Mouse (Mus musculus): ENCODE measurements around the gene Ism1. TPM values are rescaled to one million over a fixed set of nuclear protein-coding genes. Genes with fewer than 3 reads are reported as not detected.
A peak's percentile ranks its signal among the peaks of the same experiment; 100 is the strongest.

Gene Ism1
- 12.8 and 15.0 TPM in 2 replicates for polyA plus RNA-seq (2012; rRNA removed)
- polyA plus RNA-seq (2014; fragmentation: Nextera tagmentation; extraction: Ambion mirVana): 10.0 and 11.3 TPM in 2 replicates

DNA sequence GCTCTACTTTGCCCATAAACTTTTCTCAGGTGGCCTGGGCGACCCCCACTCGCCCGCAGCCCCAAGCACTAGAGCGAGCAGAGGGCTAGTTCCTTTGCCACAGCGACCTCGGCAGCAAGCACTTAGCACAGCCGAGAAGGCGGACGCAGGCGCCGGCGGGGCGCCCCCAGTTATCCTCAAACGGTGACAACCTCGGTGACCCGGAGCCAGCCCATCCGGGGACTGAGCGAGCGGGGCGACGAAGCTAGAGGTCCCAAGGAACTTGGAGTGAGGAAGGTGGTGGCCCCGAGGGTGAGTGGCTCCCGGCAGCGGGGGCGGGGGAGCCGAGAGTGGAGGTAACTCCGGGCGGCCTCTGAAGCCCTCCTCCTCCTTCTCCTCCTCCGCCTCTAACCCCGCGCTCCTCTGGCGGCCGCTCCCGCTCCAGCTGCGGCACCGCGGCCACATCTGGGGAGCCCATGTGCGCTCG is at the start of gene Ism1:
TSS of gene Ism1 (plus strand) at position 370 of the 466 bp plus-strand sequence.
- peak; percentile 50 for ATAC-seq (ENCODE audit: low FRiP score, low read depth)
- H3K27ac ChIP-seq (replicated peaks; ENCODE audit: low read depth, low read length): peak within 1 kb of the TSS; percentile 90
- peak within 1 kb of the TSS; percentile 97 for H3K4me2 ChIP-seq (replicated peaks; ENCODE audit: low read depth, low read length, severe bottlenecking)
- H3K36me3 ChIP-seq (ENCODE audit: control insufficient read depth, insufficient read depth, low read length): no peaks in the 10 kb centered on the region
- 1% methylated on average over 22 of the region's 39 CpGs for WGBS
- no peaks in the 10 kb centered on the region for H3K9me3 ChIP-seq (ENCODE audit: control insufficient read depth, low read length)
- no peaks in the 10 kb centered on the region for H3K27me3 ChIP-seq (ENCODE audit: control insufficient read depth, insufficient read depth, low read length)
- H3K4me1 ChIP-seq (ENCODE audit: control insufficient read depth, insufficient read depth, low read length): peaks cover 15% of the 10 kb centered on the region
- H3K4me3 ChIP-seq (replicated peaks; ENCODE audit: low read length): peak within 1 kb of the TSS; percentile 96
- peak; percentile 25; the same call in 1 of the 2 replicates for TF ChIP-seq POLR2A (IDR thresholded peaks at IDR 0.05; ENCODE audit: borderline replicate concordance, extremely low read depth, insufficient read depth, insufficient read length)
- H3K9ac ChIP-seq (ENCODE audit: low read depth, low read length, severe bottlenecking): peak within 1 kb of the TSS; percentile 90
- DNase-seq (ENCODE audit: low spot score): peak; percentile 14

DNA sequence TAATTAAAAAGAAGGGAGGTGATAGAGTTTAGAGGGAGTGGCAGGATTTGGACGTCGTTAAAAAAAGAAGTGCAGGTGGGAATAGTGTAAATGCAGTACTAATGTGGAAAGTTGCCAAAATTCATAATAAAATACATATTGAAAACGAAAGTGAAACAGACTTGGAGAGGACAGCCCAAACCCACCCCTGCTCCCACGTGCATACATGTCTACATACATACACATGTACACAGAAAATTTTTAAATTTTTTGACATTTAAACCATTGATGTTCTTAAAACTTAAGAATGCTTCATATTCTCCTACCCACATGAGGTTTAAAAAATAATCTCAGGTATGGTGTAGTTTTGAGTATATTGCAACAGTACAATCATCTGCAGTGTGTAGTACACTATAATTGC is 49.2 kb upstream of the Ism1 start:
- H3K9me3 ChIP-seq (ENCODE audit: control insufficient read depth, low read length): no peaks in the 10 kb centered on the region
- H3K27me3 ChIP-seq (ENCODE audit: control insufficient read depth, insufficient read depth, low read length): no peaks in the 10 kb centered on the region
- no peak overlapping the region for H3K4me3 ChIP-seq (replicated peaks; ENCODE audit: low read length)
- 53% methylated on average over 4 of the region's 4 CpGs for WGBS
- no peaks in the 10 kb centered on the region for H3K36me3 ChIP-seq (ENCODE audit: control insufficient read depth, insufficient read depth, low read length)
- no peak overlapping the region for H3K9ac ChIP-seq (ENCODE audit: low read depth, low read length, severe bottlenecking)
- DNase-seq (ENCODE audit: low spot score): no peak
- 0 out of 2 replicates have a peak overlapping the region, but pooled peaks have one; percentile 14 for H3K4me2 ChIP-seq (replicated peaks; ENCODE audit: low read depth, low read length, severe bottlenecking)
- TF ChIP-seq POLR2A (IDR thresholded peaks at IDR 0.05; ENCODE audit: borderline replicate concordance, extremely low read depth, insufficient read depth, insufficient read length): no peak
- ATAC-seq (ENCODE audit: low FRiP score, low read depth): no peak
- H3K27ac ChIP-seq (replicated peaks; ENCODE audit: low read depth, low read length): no peak overlapping the region
- H3K4me1 ChIP-seq (ENCODE audit: control insufficient read depth, insufficient read depth, low read length): peaks cover 6% of the 10 kb centered on the region; the same call in 1 of the 2 replicates

DNA sequence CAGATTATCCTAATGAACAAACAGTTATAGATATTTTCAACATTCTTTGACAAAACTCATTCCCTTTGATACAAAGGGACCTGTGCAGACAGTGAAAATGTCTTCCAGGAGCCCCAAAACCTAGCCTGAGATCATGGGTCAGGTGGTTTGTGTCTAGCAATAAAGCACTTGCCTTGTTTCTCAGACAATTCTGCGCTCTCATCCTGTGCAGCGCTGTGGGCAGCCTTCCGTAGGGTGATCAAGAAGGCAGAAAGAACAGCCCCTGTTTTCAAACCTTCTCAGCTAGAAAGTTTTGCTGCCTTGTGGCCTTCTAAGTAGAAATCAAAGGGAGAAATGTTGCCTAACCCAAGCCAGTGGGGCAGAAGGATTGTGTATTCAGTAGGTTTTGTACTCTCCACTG is 48.3 kb upstream of the Ism1 start:
- H3K36me3 ChIP-seq (ENCODE audit: control insufficient read depth, insufficient read depth, low read length): no peaks in the 10 kb centered on the region
- DNase-seq (ENCODE audit: low spot score): no peak

DNA sequence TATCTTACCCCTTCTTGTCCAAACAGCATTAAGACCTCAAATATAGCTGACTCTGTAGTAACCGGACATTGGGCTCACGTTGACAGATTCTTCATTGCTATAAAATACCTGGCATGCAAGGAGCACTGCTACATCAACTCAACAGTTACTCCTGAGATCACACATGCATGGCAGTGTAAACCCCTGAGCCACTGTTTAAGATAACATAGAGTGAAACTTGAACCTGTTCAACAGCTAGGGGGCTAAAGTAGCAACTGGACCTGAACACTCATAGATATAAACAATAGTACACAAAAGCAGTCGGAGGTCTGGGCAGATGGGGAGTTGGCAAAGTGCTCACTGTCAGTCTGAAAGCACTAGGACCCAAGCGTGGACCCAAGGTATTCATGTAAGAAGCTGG is 43.5 kb upstream of the Ism1 start:
- no peaks in the 10 kb centered on the region for H3K4me1 ChIP-seq (ENCODE audit: control insufficient read depth, insufficient read depth, low read length)
- H3K4me2 ChIP-seq (replicated peaks; ENCODE audit: low read depth, low read length, severe bottlenecking): no peak overlapping the region
- H3K4me3 ChIP-seq (replicated peaks; ENCODE audit: low read length): no peak overlapping the region
- no peak for TF ChIP-seq POLR2A (IDR thresholded peaks at IDR 0.05; ENCODE audit: borderline replicate concordance, extremely low read depth, insufficient read depth, insufficient read length)
- H3K9me3 ChIP-seq (ENCODE audit: control insufficient read depth, low read length): no peaks in the 10 kb centered on the region
- no peak for ATAC-seq (ENCODE audit: low FRiP score, low read depth)
- DNase-seq (ENCODE audit: low spot score): no peak
- H3K9ac ChIP-seq (ENCODE audit: low read depth, low read length, severe bottlenecking): no peak overlapping the region
- H3K27me3 ChIP-seq (ENCODE audit: control insufficient read depth, insufficient read depth, low read length): no peaks in the 10 kb centered on the region
- no peak overlapping the region for H3K27ac ChIP-seq (replicated peaks; ENCODE audit: low read depth, low read length)
- WGBS: 76% methylated on average over 4 of the region's 4 CpGs
- H3K36me3 ChIP-seq (ENCODE audit: control insufficient read depth, insufficient read depth, low read length): no peaks in the 10 kb centered on the region

More for the DNA sequence above, 48.3 kb upstream of the Ism1 start:
- H3K9me3 ChIP-seq (ENCODE audit: control insufficient read depth, low read length): no peaks in the 10 kb centered on the region
- no peak overlapping the region for H3K27ac ChIP-seq (replicated peaks; ENCODE audit: low read depth, low read length)
- no peak for ATAC-seq (ENCODE audit: low FRiP score, low read depth)
- WGBS: 89% methylated on average over 3 of the region's 3 CpGs
- peaks cover 6% of the 10 kb centered on the region; the same call in 1 of the 2 replicates for H3K4me1 ChIP-seq (ENCODE audit: control insufficient read depth, insufficient read depth, low read length)
- H3K9ac ChIP-seq (ENCODE audit: low read depth, low read length, severe bottlenecking): no peak overlapping the region
- TF ChIP-seq POLR2A (IDR thresholded peaks at IDR 0.05; ENCODE audit: borderline replicate concordance, extremely low read depth, insufficient read depth, insufficient read length): no peak
- H3K27me3 ChIP-seq (ENCODE audit: control insufficient read depth, insufficient read depth, low read length): no peaks in the 10 kb centered on the region
- H3K4me3 ChIP-seq (replicated peaks; ENCODE audit: low read length): no peak overlapping the region
- H3K4me2 ChIP-seq (replicated peaks; ENCODE audit: low read depth, low read length, severe bottlenecking): no peak overlapping the region

DNA sequence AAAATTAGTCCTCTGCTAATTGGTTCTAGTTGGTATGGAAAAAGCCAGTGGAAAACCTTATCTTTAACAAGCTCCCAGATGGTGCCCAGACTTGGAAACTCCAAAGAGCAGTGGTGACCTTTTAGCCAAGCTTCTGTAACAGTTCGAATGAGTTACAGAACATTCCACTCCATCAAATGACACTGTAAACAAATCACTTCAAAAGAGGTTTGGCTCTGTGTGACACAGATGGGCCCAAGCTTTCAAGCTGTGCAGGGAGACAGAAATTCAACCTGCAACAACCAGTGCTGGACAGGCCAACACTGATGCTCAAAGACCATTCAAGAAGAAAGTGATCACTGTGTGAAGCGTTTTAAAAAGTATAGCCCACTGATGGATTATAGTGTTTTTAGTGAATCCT is 40.1 kb upstream of the Ism1 start:
- Histone ChIP-seq H3K4me3 (replicated peaks; ENCODE audit: low read length) (no peak overlapping the region), H3K9ac (ENCODE audit: low read depth, low read length, severe bottlenecking) (no peak overlapping the region), H3K27me3 (ENCODE audit: control insufficient read depth, insufficient read depth, low read length) (no peaks in the 10 kb centered on the region), H3K4me1 (ENCODE audit: control insufficient read depth, insufficient read depth, low read length) (peaks cover 3% of the 10 kb centered on the region; the same call in 1 of the 2 replicates), H3K36me3 (ENCODE audit: control insufficient read depth, insufficient read depth, low read length) (no peaks in the 10 kb centered on the region), H3K27ac (replicated peaks; ENCODE audit: low read depth, low read length) (no peak overlapping the region), H3K4me2 (replicated peaks; ENCODE audit: low read depth, low read length, severe bottlenecking) (no peak overlapping the region), H3K9me3 (ENCODE audit: control insufficient read depth, low read length) (no peaks in the 10 kb centered on the region)
- no peak for TF ChIP-seq POLR2A (IDR thresholded peaks at IDR 0.05; ENCODE audit: borderline replicate concordance, extremely low read depth, insufficient read depth, insufficient read length)
- DNase-seq (ENCODE audit: low spot score): no peak
- no peak for ATAC-seq (ENCODE audit: low FRiP score, low read depth)
- 26% methylated on average over 2 of the region's 2 CpGs for WGBS

Measured in limb, embryonic 14.5 days (tissue).